Mouse (Mus musculus) thymus, adult 2 months (tissue): ENCODE measurements at regions not wholly inside any gene's neighbourhood (a gene's known extent, or its start where the extent isn't known, plus 50 kb on each side); places are given as distances from the start of the nearest gene placed in this dataset.

Experiments used
- DNase-seq: peaks from one replicate; pipeline ENCODE4 v3.0.0; 2021
- H3K27ac ChIP-seq: fragments of 200-500 bp; 2 replicates; pipeline ENCODE4 v1.5.1; 2012; ENCODE audit warnings: low read length, control low read depth; ENCODE audit not compliant: control insufficient read depth, insufficient read depth
- H3K27me3 ChIP-seq: fragments of 200-500 bp; 2 replicates; pipeline ENCODE4 v1.6.1; 2012; ENCODE audit warnings: mild to moderate bottlenecking, low read length, moderate library complexity, mixed read lengths; ENCODE audit not compliant: control insufficient read depth, insufficient read depth
- H3K36me3 ChIP-seq: fragments of 200-500 bp; 2 replicates; pipeline ENCODE4 v1.6.1; 2012; ENCODE audit warnings: mild to moderate bottlenecking, low read length, moderate library complexity; ENCODE audit not compliant: control insufficient read depth, insufficient read depth
- H3K4me1 ChIP-seq: fragments of 200-500 bp; replicated peaks from 2 replicates; pipeline ENCODE4 v1.6.1; 2012; ENCODE audit warnings: low read length; ENCODE audit not compliant: control insufficient read depth, insufficient read depth
- H3K4me3 ChIP-seq: fragments of 200-500 bp; 2 replicates; pipeline ENCODE4 v1.5.1; 2012; ENCODE audit warnings: mild to moderate bottlenecking, low read length, control low read depth, moderate library complexity; ENCODE audit not compliant: control insufficient read depth, insufficient read depth
- CTCF ChIP-seq: fragments of 200-500 bp; IDR thresholded peaks from 2 replicates; pipeline ENCODE4 v1.5.1; 2012; ENCODE audit warnings: mild to moderate bottlenecking, control low read depth, low read length, moderate library complexity, borderline replicate concordance; ENCODE audit not compliant: control insufficient read depth, poor library complexity, insufficient read depth; ENCODE audit errors: extremely low read depth
- POLR2A ChIP-seq: fragments of 200-500 bp; IDR thresholded peaks from 2 replicates; pipeline ENCODE4 v1.6.1; 2012; ENCODE audit warnings: mild to moderate bottlenecking, low read length, control low read depth, moderate library complexity; ENCODE audit not compliant: control insufficient read depth, poor library complexity, insufficient read depth; ENCODE audit errors: extremely low read depth
- WGBS: fragments of 180-500 bp; shearing (Covaris S2); methylation state at CpG from one replicate; pipeline ENCODE4 v1.1.7; 2018; 5-methylcytosine and 5-hydroxymethylcytosine counted together

- Histone ChIP-seq H3K36me3 (no peaks in the 10 kb centered on the region), H3K4me1 (no peaks in the 10 kb centered on the region), H3K4me3 (no peak overlapping the region), H3K27ac (no peak overlapping the region), H3K27me3 (no peaks in the 10 kb centered on the region)
- 93% methylated on average over 2 of the region's 2 CpGs for whole genome bisulfite sequencing
- TF ChIP-seq CTCF = no peak
- no peak for TF ChIP-seq POLR2A
- DNase-seq = no peak
Observed at GRCm38 (mm10) chr6:12140596-12140995, 233.0 kb downstream of the Phf14 start.

GRCm38 (mm10) chr6:12145216-12145615, 237.6 kb downstream of the Phf14 start:
- Histone ChIP-seq H3K4me3 (no peak overlapping the region), H3K27me3 (no peaks in the 10 kb centered on the region), H3K27ac (no peak overlapping the region), H3K4me1 (no peaks in the 10 kb centered on the region), H3K36me3 (no peaks in the 10 kb centered on the region)
- TF ChIP-seq CTCF (no peak), POLR2A (no peak)
- DNase-seq = no peak
- WGBS = 93% methylated on average over 3 of the region's 3 CpGs

- H3K4me3 ChIP-seq = no peak overlapping the region
- H3K36me3 ChIP-seq = no peaks in the 10 kb centered on the region
- H3K27ac ChIP-seq = no peak overlapping the region
- WGBS = 88% methylated on average over 3 of the region's 3 CpGs
- H3K4me1 ChIP-seq = no peaks in the 10 kb centered on the region
- DNase-seq = no peak
- no peaks in the 10 kb centered on the region for H3K27me3 ChIP-seq
- TF ChIP-seq CTCF (no peak), POLR2A (no peak)
Observed at GRCm38 (mm10) chr6:12150613-12151333, 243.2 kb downstream of the Phf14 start.

- DNase-seq = no peak
- no peaks in the 10 kb centered on the region for H3K4me1 ChIP-seq
- no peak overlapping the region for H3K4me3 ChIP-seq
- WGBS = 18% methylated on average over 1 of the region's 1 CpGs
- H3K27ac ChIP-seq = no peak overlapping the region
- no peaks in the 10 kb centered on the region for H3K36me3 ChIP-seq
- no peak for TF ChIP-seq CTCF
- no peak for TF ChIP-seq POLR2A
- no peaks in the 10 kb centered on the region for H3K27me3 ChIP-seq
Observed at GRCm38 (mm10) chr6:12163971-12164370, 256.4 kb downstream of the Phf14 start.

GRCm38 (mm10) chr6:12168533-12168932, 260.9 kb downstream of the Phf14 start:
- TF ChIP-seq POLR2A (no peak), CTCF (no peak)
- Histone ChIP-seq H3K36me3 (no peaks in the 10 kb centered on the region), H3K4me3 (no peak overlapping the region), H3K4me1 (no peaks in the 10 kb centered on the region), H3K27me3 (no peaks in the 10 kb centered on the region), H3K27ac (no peak overlapping the region)
- no peak for DNase-seq
- WGBS = 98% methylated on average over 1 of the region's 1 CpGs

GRCm38 (mm10) chr6:12169431-12169830, 261.8 kb downstream of the Phf14 start:
- no peaks in the 10 kb centered on the region for H3K4me1 ChIP-seq
- TF ChIP-seq POLR2A (no peak), CTCF (no peak)

More at GRCm38 (mm10) chr6:12169431-12169830, 261.8 kb downstream of the Phf14 start:
- no peaks in the 10 kb centered on the region for H3K27me3 ChIP-seq
- 93% methylated on average over 7 of the region's 7 CpGs for WGBS
- no peak for DNase-seq
- H3K27ac ChIP-seq = no peak overlapping the region
- H3K36me3 ChIP-seq = no peaks in the 10 kb centered on the region
- no peak overlapping the region for H3K4me3 ChIP-seq
